Mouse (Mus musculus): ENCODE measurements at regions not wholly inside any gene's neighbourhood (a gene's known extent, or its start where the extent isn't known, plus 50 kb on each side); places are given as distances from the start of the nearest gene placed in this dataset.

DNA sequence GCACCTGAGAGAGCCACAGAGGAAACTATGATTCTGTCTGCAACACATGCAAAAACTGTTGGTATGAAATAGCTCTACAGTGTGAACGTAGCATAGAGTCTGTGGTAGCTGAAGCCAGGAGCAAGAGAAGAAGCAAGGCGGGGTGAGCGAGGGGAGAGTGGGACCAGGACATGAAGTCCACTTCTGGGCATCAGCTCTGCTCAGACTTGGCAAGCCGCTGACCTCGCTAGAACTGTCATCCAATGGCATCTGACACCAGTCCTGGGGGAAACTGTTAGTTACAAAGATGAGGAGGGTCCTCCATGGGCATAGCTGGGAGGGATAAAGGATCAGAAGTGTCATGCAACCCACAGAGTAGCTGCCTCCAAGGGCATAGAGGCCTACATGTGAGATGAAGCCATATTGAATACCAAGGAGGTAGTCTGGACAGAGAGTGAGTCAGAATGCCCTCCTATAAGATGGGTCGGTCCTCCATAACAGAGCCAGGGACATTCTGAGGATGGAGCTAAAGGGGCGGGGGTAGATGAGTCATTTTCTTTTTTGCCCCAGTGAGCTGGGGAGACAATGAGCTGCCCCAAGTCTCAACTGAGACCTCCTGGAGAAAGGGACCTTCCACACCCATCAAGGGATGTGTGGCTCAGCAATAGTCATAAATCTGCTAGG lies 102.0 kb downstream of the 1810010D01Rik start:
- TF ChIP-seq CTCF (IDR thresholded peaks at IDR 0.05; ENCODE audit: low read depth) = no peak
- no peak for TF ChIP-seq EP300 (IDR thresholded peaks at IDR 0.05; ENCODE audit: low read depth)

Data from liver, postnatal 0 days (tissue).